Mouse (Mus musculus): ENCODE data around the gene Opalin. TPM values are rescaled to one million over a fixed set of nuclear protein-coding genes. Genes with fewer than 3 reads are reported as not detected.

The Opalin gene
- polyA plus RNA-seq, 1 experiment from 2014 or later, result not detected

GRCm38 (mm10) chr19:41030161-41030560 is 46.8 kb downstream of the Opalin start:
- no peak overlapping the region for H3K4me3 ChIP-seq
- WGBS, result 39% methylated on average over 6 of the region's 6 CpGs

GRCm38 (mm10) chr19:41029219-41029618 is 47.7 kb downstream of the Opalin start, which contains the start of gene Dntt:
TSS of gene Dntt (plus strand) at chr19:41029275.
- Histone ChIP-seq H3K4me1 (no peaks in the 10 kb centered on the region), H3K36me3 (no peaks in the 10 kb centered on the region), H3K4me2 (replicated peaks) (no peak within 1 kb of the TSS), H3K4me3 (no peak within 1 kb of the TSS), H3K9me3 (no peaks in the 10 kb centered on the region), H3K27me3 (replicated peaks) (no peaks in the 10 kb centered on the region), H3K27ac (no peak within 1 kb of the TSS), H3K9ac (no peak within 1 kb of the TSS)
- no peak for ATAC-seq (ENCODE audit: low FRiP score, low read depth)
- 90% methylated on average over 6 of the region's 6 CpGs for WGBS

More at GRCm38 (mm10) chr19:41030161-41030560, 46.8 kb downstream of the Opalin start:
- no peaks in the 10 kb centered on the region for H3K9me3 ChIP-seq
- H3K27ac ChIP-seq, result no peak overlapping the region
- H3K27me3 ChIP-seq (replicated peaks), result no peaks in the 10 kb centered on the region
- no peak overlapping the region for H3K4me2 ChIP-seq (replicated peaks)
- H3K36me3 ChIP-seq, result no peaks in the 10 kb centered on the region
- ATAC-seq (ENCODE audit: low FRiP score, low read depth), result no peak
- no peaks in the 10 kb centered on the region for H3K4me1 ChIP-seq
- no peak overlapping the region for H3K9ac ChIP-seq

- no peak for ATAC-seq (ENCODE audit: low FRiP score, low read depth)
- WGBS, result 94% methylated on average over 9 of the region's 9 CpGs
These were observed 49.3 kb downstream of the Opalin start for GRCm38 (mm10) chr19:41027601-41028000.

GRCm38 (mm10) chr19:41027024-41027423 is 49.9 kb downstream of the Opalin start:
- Histone ChIP-seq H3K36me3 (no peaks in the 10 kb centered on the region), H3K9ac (no peak overlapping the region), H3K4me2 (replicated peaks) (no peak overlapping the region), H3K27me3 (replicated peaks) (no peaks in the 10 kb centered on the region), H3K27ac (no peak overlapping the region), H3K4me1 (no peaks in the 10 kb centered on the region), H3K9me3 (no peaks in the 10 kb centered on the region), H3K4me3 (no peak overlapping the region)
- WGBS, result 91% methylated on average over 5 of the region's 5 CpGs
- ATAC-seq (ENCODE audit: low FRiP score, low read depth), result no peak

More at GRCm38 (mm10) chr19:41027601-41028000, 49.3 kb downstream of the Opalin start:
- H3K36me3 ChIP-seq, result no peaks in the 10 kb centered on the region
- no peaks in the 10 kb centered on the region for H3K27me3 ChIP-seq (replicated peaks)
- no peak overlapping the region for H3K27ac ChIP-seq
- no peaks in the 10 kb centered on the region for H3K4me1 ChIP-seq
- H3K9ac ChIP-seq, result no peak overlapping the region
- no peak overlapping the region for H3K4me3 ChIP-seq
- no peaks in the 10 kb centered on the region for H3K9me3 ChIP-seq
- no peak overlapping the region for H3K4me2 ChIP-seq (replicated peaks)

GRCm38 (mm10) chr19:41026551-41026950 is 50.4 kb downstream of the Opalin start:
- Histone ChIP-seq H3K9ac (no peak overlapping the region), H3K4me2 (replicated peaks) (no peak overlapping the region), H3K4me1 (no peaks in the 10 kb centered on the region), H3K4me3 (no peak overlapping the region), H3K36me3 (no peaks in the 10 kb centered on the region), H3K9me3 (no peaks in the 10 kb centered on the region), H3K27ac (no peak overlapping the region), H3K27me3 (replicated peaks) (no peaks in the 10 kb centered on the region)
- WGBS, result 86% methylated on average over 8 of the region's 8 CpGs
- ATAC-seq (ENCODE audit: low FRiP score, low read depth), result no peak

- no peak overlapping the region for H3K4me2 ChIP-seq (replicated peaks)
- no peaks in the 10 kb centered on the region for H3K9me3 ChIP-seq
- no peaks in the 10 kb centered on the region for H3K4me1 ChIP-seq
- no peaks in the 10 kb centered on the region; the same call in 1 of the 2 replicates for H3K27me3 ChIP-seq (replicated peaks)
- H3K27ac ChIP-seq, result no peak overlapping the region
- H3K4me3 ChIP-seq, result no peak overlapping the region
- WGBS, result 91% methylated on average over 4 of the region's 4 CpGs
- no peaks in the 10 kb centered on the region for H3K36me3 ChIP-seq
- H3K9ac ChIP-seq, result no peak overlapping the region
- no peak for ATAC-seq (ENCODE audit: low FRiP score, low read depth)
These were observed 54.7 kb downstream of the Opalin start for GRCm38 (mm10) chr19:41022244-41022643.

- WGBS, result 79% methylated on average over 3 of the region's 3 CpGs
- no peaks in the 10 kb centered on the region for H3K36me3 ChIP-seq
- H3K4me2 ChIP-seq (replicated peaks), result no peak overlapping the region
- no peak overlapping the region for H3K4me3 ChIP-seq
- no peak overlapping the region for H3K27ac ChIP-seq
- H3K9me3 ChIP-seq, result no peaks in the 10 kb centered on the region
- no peaks in the 10 kb centered on the region for H3K4me1 ChIP-seq
- no peak overlapping the region for H3K9ac ChIP-seq
- no peak for ATAC-seq (ENCODE audit: low FRiP score, low read depth)
- no peaks in the 10 kb centered on the region; the same call in 1 of the 2 replicates for H3K27me3 ChIP-seq (replicated peaks)
These were observed 56.4 kb downstream of the Opalin start for GRCm38 (mm10) chr19:41020537-41020936.

GRCm38 (mm10) chr19:41019164-41019675 is 57.7 kb downstream of the Opalin start:
- no peak overlapping the region for H3K4me3 ChIP-seq
- 86% methylated on average over 5 of the region's 5 CpGs for WGBS
- no peaks in the 10 kb centered on the region for H3K4me1 ChIP-seq
- H3K9me3 ChIP-seq, result no peaks in the 10 kb centered on the region
- no peaks in the 10 kb centered on the region for H3K36me3 ChIP-seq
- no peak for ATAC-seq (ENCODE audit: low FRiP score, low read depth)
- no peaks in the 10 kb centered on the region; the same call in 1 of the 2 replicates for H3K27me3 ChIP-seq (replicated peaks)
- no peak overlapping the region for H3K27ac ChIP-seq
- H3K9ac ChIP-seq, result no peak overlapping the region
- no peak overlapping the region for H3K4me2 ChIP-seq (replicated peaks)

- Histone ChIP-seq H3K4me3 (no peak overlapping the region), H3K4me1 (no peaks in the 10 kb centered on the region), H3K36me3 (no peaks in the 10 kb centered on the region), H3K27me3 (replicated peaks) (no peaks in the 10 kb centered on the region; the same call in 1 of the 2 replicates), H3K9me3 (no peaks in the 10 kb centered on the region), H3K4me2 (replicated peaks) (peak overlapping the region; percentile 54), H3K27ac (no peak overlapping the region), H3K9ac (no peak overlapping the region)
- WGBS, result 19% methylated on average over 14 of the region's 14 CpGs
- ATAC-seq (ENCODE audit: low FRiP score, low read depth), result peak; percentile 44
These were observed 60.8 kb downstream of the Opalin start for GRCm38 (mm10) chr19:41015951-41016716.

GRCm38 (mm10) chr19:41014003-41014402 is 62.9 kb downstream of the Opalin start:
- H3K9ac ChIP-seq, result no peak overlapping the region
- no peaks in the 10 kb centered on the region for H3K9me3 ChIP-seq
- H3K4me1 ChIP-seq, result no peaks in the 10 kb centered on the region
- ATAC-seq (ENCODE audit: low FRiP score, low read depth), result no peak
- no peaks in the 10 kb centered on the region; the same call in 1 of the 2 replicates for H3K27me3 ChIP-seq (replicated peaks)
- 44% methylated on average over 9 of the region's 9 CpGs for WGBS
- no peaks in the 10 kb centered on the region for H3K36me3 ChIP-seq
- no peak overlapping the region for H3K27ac ChIP-seq
- no peak overlapping the region for H3K4me3 ChIP-seq
- no peak overlapping the region for H3K4me2 ChIP-seq (replicated peaks)

GRCm38 (mm10) chr19:41013591-41013990 is 63.3 kb downstream of the Opalin start:
- Histone ChIP-seq H3K27me3 (replicated peaks) (no peaks in the 10 kb centered on the region; the same call in 1 of the 2 replicates), H3K36me3 (no peaks in the 10 kb centered on the region), H3K9ac (no peak overlapping the region), H3K4me3 (no peak overlapping the region), H3K4me1 (no peaks in the 10 kb centered on the region), H3K4me2 (replicated peaks) (no peak overlapping the region), H3K27ac (no peak overlapping the region), H3K9me3 (no peaks in the 10 kb centered on the region)
- WGBS, result 8% methylated on average over 5 of the region's 5 CpGs
- ATAC-seq (ENCODE audit: low FRiP score, low read depth), result no peak

Data from neural tube, embryonic 12.5 days (tissue).